Mouse (Mus musculus): ENCODE results near the gene Dnaja2. TPM values are rescaled to one million over a fixed set of nuclear protein-coding genes. Genes with fewer than 3 reads are reported as not detected.

Gene Dnaja2
- polyA plus RNA-seq, 1 experiment from 2014 or later = 154 TPM

Other genes starting within 250 kb of the Dnaja2 start
- gene Mylk3, start 169.0 kb downstream of the Dnaja2 start, polyA plus RNA-seq (2016; fragmentation: Nextera tagmentation; extraction: Ambion mirVana) = 211 and 224 TPM in 2 replicates
- 69.5 and 73.4 TPM in 2 replicates for gene 4921524J17Rik, start 122.5 kb downstream of the Dnaja2 start, polyA plus RNA-seq (2016; fragmentation: Nextera tagmentation; extraction: Ambion mirVana)
- gene Gpt2, start 62.8 kb downstream of the Dnaja2 start, polyA plus RNA-seq (2016; fragmentation: Nextera tagmentation; extraction: Ambion mirVana) = 10.3 and 11.7 TPM in 2 replicates
- gene Neto2, start 145.6 kb upstream of the Dnaja2 start, polyA plus RNA-seq (2016; fragmentation: Nextera tagmentation; extraction: Ambion mirVana) = 6.4 and 7.6 TPM in 2 replicates